Mouse (Mus musculus) liver, postnatal 0 days (tissue): ENCODE measurements around the gene Wdr18. TPM values are rescaled to one million over a fixed set of nuclear protein-coding genes. Genes with fewer than 3 reads are reported as not detected.

ENCODE experiments used
- ATAC-seq: fragments of 200-750 bp; cut with Nextera tagmentation; 2 replicates; pipeline ENCODE4 v1.8.0; 2017; ENCODE audit warnings: mild to moderate bottlenecking, moderate library complexity
- DNase-seq: peaks from one replicate; pipeline ENCODE4 v3.0.0-alpha.2; 2016
- H3K27ac ChIP-seq: fragments of 300-500 bp; sonication (generic); 2 replicates; pipeline ENCODE4 v1.5.1; 2014; ENCODE audit warnings: antibody characterized with exemption, moderate library complexity, mild to moderate bottlenecking, low read depth
- H3K27me3 ChIP-seq: fragments of 300-500 bp; sonication (generic); 2 replicates; pipeline ENCODE4 v1.6.1; 2014; ENCODE audit warnings: low read length, control low read depth, mixed read lengths; ENCODE audit not compliant: insufficient read depth
- H3K36me3 ChIP-seq: fragments of 300-500 bp; sonication (generic); replicated peaks from 2 replicates; pipeline ENCODE4 v1.6.1; 2014; ENCODE audit warnings: mild to moderate bottlenecking, control low read depth, low read length, moderate library complexity, mixed read lengths; ENCODE audit not compliant: insufficient read depth
- H3K4me1 ChIP-seq: fragments of 300-500 bp; sonication (generic); 2 replicates; pipeline ENCODE4 v1.6.1; 2014; ENCODE audit warnings: antibody characterized with exemption, mild to moderate bottlenecking, control low read depth; ENCODE audit not compliant: insufficient read depth
- H3K4me2 ChIP-seq: fragments of 300-500 bp; sonication (generic); 2 replicates; pipeline ENCODE4 v1.6.1; 2014; ENCODE audit warnings: low read depth, mild to moderate bottlenecking, low read length, moderate library complexity, mixed read lengths
- H3K4me3 ChIP-seq: fragments of 300-500 bp; sonication (generic); 2 replicates; pipeline ENCODE4 v1.5.1; 2014; ENCODE audit warnings: low read depth, low read length
- H3K9ac ChIP-seq: fragments of 300-500 bp; sonication (generic); replicated peaks from 2 replicates; pipeline ENCODE4 v1.6.1; 2014; ENCODE audit warnings: mild to moderate bottlenecking, moderate library complexity
- H3K9me3 ChIP-seq: fragments of 300-500 bp; sonication (generic); 2 replicates; pipeline ENCODE4 v1.6.1; 2016; ENCODE audit warnings: mild to moderate bottlenecking, control low read depth, low read length, mixed read lengths
- CTCF ChIP-seq: sonication (generic); IDR thresholded peaks from 2 replicates; pipeline ENCODE4 v1.5.1; 2016; ENCODE audit warnings: antibody characterized with exemption, low read depth
- EP300 ChIP-seq: IDR thresholded peaks from 2 replicates; pipeline ENCODE4 v1.6.1; 2016; ENCODE audit warnings: antibody characterized with exemption, low read depth, mild to moderate bottlenecking
- WGBS: fragments of 180-500 bp; shearing (Covaris S2); extraction: QIAGEN DNeasy Blood & Tissue Kit; methylation state at CpG from one replicate; pipeline ENCODE4 v1.1.7; 2014; ENCODE audit not compliant: insufficient replicate concordance; 5-methylcytosine and 5-hydroxymethylcytosine counted together
- polyA plus RNA-seq: library from polyadenylated mRNA; unstranded; fragments of >200 nt; fragmentation: Nextera tagmentation; extraction: Ambion mirVana; gene quantifications from 2 replicates; pipeline ENCODE4 v1.2.1, GENCODE M21; 2015

Wdr18 gene
- polyA plus RNA-seq, 1 experiment from 2014 or later = 40.7 TPM

GRCm38 (mm10) chr10:79916081-79916480, 43.9 kb upstream of the Wdr18 start:
- peak overlapping the region; percentile 85 for H3K27ac ChIP-seq
- ATAC-seq (no peak), DNase-seq (no peak)
- H3K27me3 ChIP-seq = peaks cover 37% of the 10 kb centered on the region
- peaks cover 55% of the 10 kb centered on the region for H3K4me1 ChIP-seq
- H3K4me3 ChIP-seq = peak overlapping the region; percentile 77
- peaks cover 4% of the 10 kb centered on the region; the same call in 1 of the 2 replicates for H3K36me3 ChIP-seq
- peak overlapping the region; percentile 98 for H3K4me2 ChIP-seq
- peak overlapping the region; percentile 93 for H3K9ac ChIP-seq
- no peaks in the 10 kb centered on the region for H3K9me3 ChIP-seq
- no peak for TF ChIP-seq EP300
- TF ChIP-seq CTCF = no peak
- WGBS = 11% methylated on average over 8 of the region's 8 CpGs

GRCm38 (mm10) chr10:79916808-79917531, 43.0 kb upstream of the Wdr18 start, which contains the start of gene Kiss1r:
Gene Kiss1r, plus strand, starts transcription at chr10:79916971.
- Histone ChIP-seq H3K9me3 (no peaks in the 10 kb centered on the region), H3K9ac (peak within 1 kb of the TSS; percentile 93), H3K27me3 (peaks cover 46% of the 10 kb centered on the region), H3K27ac (peak within 1 kb of the TSS; percentile 85), H3K4me3 (peak within 1 kb of the TSS; percentile 77), H3K4me1 (peaks cover 55% of the 10 kb centered on the region), H3K36me3 (no peaks in the 10 kb centered on the region), H3K4me2 (peak within 1 kb of the TSS; percentile 98)
- TF ChIP-seq EP300 (no peak), CTCF (no peak)
- 3% methylated on average over 39 of the region's 42 CpGs for WGBS
- peak; percentile 91 for DNase-seq
- peak; percentile 77 for ATAC-seq

GRCm38 (mm10) chr10:79917532-79918100, 42.3 kb upstream of the Wdr18 start:
- no peak for ATAC-seq
- Histone ChIP-seq H3K36me3 (no peaks in the 10 kb centered on the region), H3K4me3 (no peak overlapping the region), H3K9ac (no peak overlapping the region), H3K9me3 (no peaks in the 10 kb centered on the region), H3K27ac (no peak overlapping the region), H3K27me3 (peaks cover 52% of the 10 kb centered on the region), H3K4me1 (peaks cover 55% of the 10 kb centered on the region), H3K4me2 (peak overlapping the region; percentile 98; the same call in 1 of the 2 replicates)
- 65% methylated on average over 5 of the region's 5 CpGs for WGBS
- no peak for DNase-seq
- TF ChIP-seq CTCF (no peak), EP300 (no peak)

- Histone ChIP-seq H3K36me3 (no peaks in the 10 kb centered on the region), H3K9me3 (no peaks in the 10 kb centered on the region), H3K27me3 (peaks cover 56% of the 10 kb centered on the region), H3K27ac (no peak overlapping the region), H3K9ac (peak overlapping the region; percentile 6; the same call in 1 of the 2 replicates), H3K4me3 (no peak overlapping the region), H3K4me1 (peaks cover 62% of the 10 kb centered on the region), H3K4me2 (peak overlapping the region; percentile 27; the same call in 1 of the 2 replicates)
- WGBS = 20% methylated on average over 35 of the region's 35 CpGs
- ATAC-seq (no peak), DNase-seq (no peak)
- no peak for TF ChIP-seq CTCF
- no peak for TF ChIP-seq EP300
Observed at GRCm38 (mm10) chr10:79918231-79919078, 41.5 kb upstream of the Wdr18 start.

GRCm38 (mm10) chr10:79919251-79919849, 40.6 kb upstream of the Wdr18 start:
- Histone ChIP-seq H3K4me3 (no peak overlapping the region), H3K27ac (no peak overlapping the region), H3K9me3 (no peaks in the 10 kb centered on the region), H3K36me3 (no peaks in the 10 kb centered on the region), H3K27me3 (peaks cover 56% of the 10 kb centered on the region), H3K4me2 (peak overlapping the region; percentile 38; the same call in 1 of the 2 replicates), H3K4me1 (peaks cover 56% of the 10 kb centered on the region), H3K9ac (no peak overlapping the region)
- ATAC-seq (no peak), DNase-seq (no peak)
- 15% methylated on average over 19 of the region's 21 CpGs for WGBS
- TF ChIP-seq CTCF = no peak
